Mouse (Mus musculus): ENCODE results near the gene Kcnn1.
"Not testable (repeated sequence)": the region's sequence is repeated elsewhere in the genome, so short reads cannot be mapped to it uniquely, and the experiment has no call there.

Kcnn1 gene

GRCm38 (mm10) chr8:70843214-70843773, 19.8 kb downstream of the Kcnn1 start:
- DNase-seq (ENCODE audit: extremely low spot score, low spot score), result no peak

DNA sequence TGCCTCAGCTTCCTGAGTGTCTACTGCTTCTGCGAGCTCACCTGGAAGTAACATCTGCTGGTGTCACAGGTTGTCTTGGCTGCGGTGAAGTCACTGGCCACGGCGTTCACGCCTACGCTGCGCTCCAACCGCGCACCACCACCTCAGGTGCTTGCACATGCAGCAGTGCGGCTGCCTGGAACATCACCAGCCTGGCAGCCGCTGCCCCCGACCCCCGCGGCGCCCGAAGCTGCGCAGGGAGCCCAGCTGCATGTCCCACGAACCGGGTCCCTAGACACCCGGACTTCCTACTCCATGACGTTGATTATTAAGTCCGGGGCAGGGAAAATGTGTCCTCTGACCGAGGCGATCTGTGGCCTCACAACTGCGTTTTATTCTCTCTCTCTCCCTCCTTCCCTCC, 20.6 kb downstream of the Kcnn1 start:
- no peak for DNase-seq (ENCODE audit: extremely low spot score, low spot score)

- DNase-seq (ENCODE audit: extremely low spot score, low spot score), result peak; percentile 96
These were observed 21.6 kb downstream of the Kcnn1 start for GRCm38 (mm10) chr8:70841147-70842072.

DNA sequence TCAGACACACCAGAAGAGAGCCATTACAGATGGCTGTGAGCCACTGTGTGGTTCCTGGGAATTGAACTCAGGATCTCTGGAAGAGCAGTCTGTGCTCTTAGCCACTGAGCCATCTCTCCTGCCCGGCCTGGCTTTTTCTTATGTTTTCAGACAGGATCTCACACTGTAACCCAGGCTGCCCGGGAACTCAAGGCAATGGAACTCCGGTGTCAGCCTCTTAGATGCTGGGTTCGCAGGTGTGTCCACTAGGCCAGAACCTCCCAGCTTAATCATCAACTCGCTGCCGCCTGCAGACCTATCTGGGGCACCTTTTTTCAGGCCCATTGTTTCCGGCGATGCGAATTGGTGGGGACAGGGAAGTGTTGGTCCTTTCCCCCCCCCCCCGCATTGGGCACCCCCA, 22.5 kb downstream of the Kcnn1 start:
- DNase-seq (ENCODE audit: extremely low spot score, low spot score), result no peak

DNA sequence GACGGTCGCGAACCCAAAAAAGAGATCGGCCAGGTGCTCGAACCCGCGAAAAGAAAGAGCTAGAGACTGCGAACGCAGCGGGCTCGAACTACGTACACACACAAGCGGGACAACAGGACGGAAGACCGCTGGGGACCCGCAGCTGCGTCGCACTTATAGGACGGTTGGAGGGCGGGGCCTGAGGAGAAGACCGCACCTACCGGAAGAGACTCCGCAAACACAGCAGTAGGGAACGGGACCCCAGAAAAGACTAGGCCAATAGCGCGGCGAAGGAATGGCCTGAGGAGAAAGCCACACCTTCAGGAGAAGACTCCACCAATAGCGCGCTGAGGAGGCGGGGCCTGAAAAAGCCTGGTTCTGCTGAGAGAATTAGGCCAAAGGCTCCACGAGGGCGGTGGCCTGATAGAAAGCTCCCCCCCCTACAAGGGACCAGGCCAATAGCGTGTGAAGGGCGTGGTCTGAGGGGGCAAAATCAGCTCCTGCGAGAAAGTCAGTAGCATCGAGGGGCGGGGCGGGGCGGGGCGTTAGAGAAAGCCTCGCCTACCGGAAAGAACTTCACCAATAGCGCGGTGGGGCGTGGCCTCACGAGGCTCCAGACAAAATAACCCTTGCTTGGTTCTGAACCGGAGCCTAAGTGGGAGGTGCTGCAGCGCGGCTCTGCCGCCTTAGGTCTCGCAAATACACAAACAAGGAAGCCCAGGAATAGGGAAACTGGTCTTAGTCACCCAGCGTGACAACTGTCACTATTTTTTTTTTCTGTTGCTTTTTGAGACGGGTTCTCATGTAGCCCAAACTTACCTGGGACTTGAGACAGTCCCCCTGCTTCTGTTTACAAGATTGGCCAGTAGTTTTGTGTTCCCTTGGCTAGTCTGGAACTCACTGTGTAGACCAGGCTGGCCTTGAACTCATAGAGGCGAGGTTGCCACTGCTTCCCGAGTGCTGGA, 23.4 kb downstream of the Kcnn1 start, which contains the start of gene Arrdc2:
Gene Arrdc2, minus strand, starts transcription at position 313 of the 944 bp plus-strand sequence.
- DNase-seq (ENCODE audit: extremely low spot score, low spot score), result peak; percentile 96

DNA sequence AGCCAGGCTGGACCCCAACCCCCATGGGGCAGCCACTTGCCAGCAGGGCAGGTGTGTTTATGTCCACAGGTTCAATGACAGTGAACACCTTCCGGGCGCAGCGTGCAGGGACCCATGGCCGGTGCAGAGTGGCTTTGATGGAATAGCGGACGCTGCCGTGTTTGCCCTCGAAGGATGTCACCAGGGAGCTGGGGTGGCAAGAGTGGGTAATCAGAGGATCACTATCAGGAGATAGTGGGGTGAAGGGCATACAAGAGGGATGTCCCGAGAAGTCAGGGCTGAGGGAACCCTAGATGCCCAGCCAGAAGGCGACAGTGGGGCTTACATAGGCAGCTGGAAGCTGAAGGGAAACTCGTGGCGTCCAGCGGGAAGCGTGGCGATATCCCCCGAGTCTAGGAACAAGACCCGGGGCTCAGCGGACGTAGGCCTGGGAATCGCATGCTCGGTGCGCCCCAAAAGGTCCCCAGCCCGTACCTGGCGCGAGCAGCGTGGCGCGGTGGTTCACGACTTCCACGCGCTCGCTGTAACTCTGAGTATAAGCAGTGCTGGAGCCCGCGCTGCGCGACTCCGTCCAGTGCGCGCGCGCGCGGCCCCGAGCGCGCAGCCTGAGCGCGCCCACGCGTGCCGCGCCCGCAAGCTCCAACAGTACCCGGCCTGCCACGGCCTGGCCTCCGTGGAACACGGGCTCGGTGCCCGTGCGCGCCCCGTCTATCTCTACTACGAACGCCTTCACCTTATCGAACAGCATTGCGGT, 24.2 kb downstream of the Kcnn1 start:
- DNase-seq (ENCODE audit: extremely low spot score, low spot score), result peak; percentile 41

DNA sequence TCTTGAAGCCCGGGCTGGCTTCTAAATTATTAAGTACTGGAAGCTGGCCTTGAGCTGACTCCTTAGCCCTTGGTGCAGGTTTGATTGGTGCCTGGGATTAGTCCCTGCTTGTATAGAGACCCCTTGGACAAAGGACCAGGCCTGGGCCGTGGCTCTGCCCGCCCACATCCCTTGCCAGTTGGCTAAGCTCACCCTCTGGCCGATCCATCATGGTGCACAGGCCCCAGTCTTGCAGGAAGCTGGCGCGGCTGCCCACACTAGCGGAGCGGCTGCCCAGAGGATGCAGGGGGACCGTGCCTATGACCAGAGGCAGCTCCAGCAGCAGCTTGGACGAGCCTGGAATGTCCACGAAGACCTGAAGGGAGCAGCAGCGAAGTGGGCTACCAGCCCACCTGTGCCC, 26.4 kb downstream of the Kcnn1 start:
- DNase-seq (ENCODE audit: extremely low spot score, low spot score), result no peak

- no peak for DNase-seq (ENCODE audit: extremely low spot score, low spot score)
These were observed 29.0 kb downstream of the Kcnn1 start for GRCm38 (mm10) chr8:70834071-70834470.

DNA sequence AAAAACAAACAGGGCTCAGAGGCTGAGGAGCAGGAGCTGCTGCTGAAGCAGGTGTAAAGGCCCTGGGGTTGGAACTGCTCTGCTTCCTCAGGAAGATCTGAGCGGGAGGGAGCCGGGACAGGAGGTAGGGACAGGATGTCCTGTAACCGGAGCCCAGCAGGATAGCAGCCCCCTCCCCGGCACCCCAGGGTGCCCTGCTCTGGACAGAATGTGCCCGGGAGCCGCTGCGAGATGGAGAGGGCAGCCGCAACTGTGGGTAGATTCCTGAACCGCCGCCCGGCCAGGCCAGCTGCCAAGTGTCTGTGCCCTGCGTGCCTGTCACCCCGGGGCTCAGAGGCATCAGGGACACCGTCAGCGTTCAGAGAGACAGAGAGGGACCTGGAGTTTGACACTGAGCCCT, 29.5 kb downstream of the Kcnn1 start:
- no peak for DNase-seq (ENCODE audit: extremely low spot score, low spot score)

- peak; percentile 31 for DNase-seq (ENCODE audit: extremely low spot score, low spot score)
These were observed 30.0 kb downstream of the Kcnn1 start for GRCm38 (mm10) chr8:70833018-70833482.

DNA sequence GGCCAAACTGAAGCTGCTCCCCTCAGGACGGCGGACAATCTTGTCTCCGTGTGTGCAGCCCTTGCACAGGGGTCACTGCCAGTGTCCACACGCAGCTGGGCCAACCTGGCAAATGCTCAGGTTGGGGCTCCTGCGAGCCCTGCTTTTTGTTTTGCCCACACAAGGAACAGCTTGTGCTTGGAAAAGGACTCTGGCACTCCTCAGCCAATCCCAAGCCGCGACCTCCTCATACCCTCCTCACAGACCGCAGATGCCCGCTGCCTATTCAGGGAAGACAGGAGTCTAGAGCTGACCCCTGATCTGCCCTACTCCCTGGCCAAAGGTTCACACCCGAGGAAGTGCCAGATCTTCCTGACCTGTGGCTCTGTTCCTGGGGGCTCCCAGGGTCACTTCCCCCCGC, 30.7 kb downstream of the Kcnn1 start:
- DNase-seq (ENCODE audit: extremely low spot score, low spot score), result no peak

DNA sequence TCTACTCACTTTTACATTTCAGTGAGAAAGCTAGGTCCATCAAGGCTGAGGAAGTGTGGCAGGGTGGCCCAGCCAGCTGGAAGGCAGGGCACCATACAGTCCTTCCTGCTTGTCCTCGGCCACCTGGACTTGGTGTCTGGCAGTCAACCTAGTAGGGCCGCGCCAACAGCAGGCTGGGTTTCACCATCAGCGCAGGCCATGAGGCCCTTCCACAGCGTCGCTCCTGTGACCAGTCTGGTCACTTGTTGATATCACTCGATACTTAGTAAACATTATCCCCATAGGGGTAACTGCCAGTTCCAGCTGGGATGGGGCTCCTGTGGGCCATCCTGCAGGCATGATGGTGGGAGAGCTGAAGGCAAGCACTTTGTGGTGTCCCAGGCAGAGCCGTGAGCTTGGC, 31.5 kb downstream of the Kcnn1 start:
- no peak for DNase-seq (ENCODE audit: extremely low spot score, low spot score)

- no peak for DNase-seq (ENCODE audit: extremely low spot score, low spot score)
These were observed 35.3 kb downstream of the Kcnn1 start for GRCm38 (mm10) chr8:70827796-70828195.

- DNase-seq (ENCODE audit: extremely low spot score, low spot score), result no peak
These were observed 36.0 kb downstream of the Kcnn1 start for GRCm38 (mm10) chr8:70827010-70827409.

- DNase-seq (ENCODE audit: extremely low spot score, low spot score), result no peak
These were observed 37.2 kb downstream of the Kcnn1 start for GRCm38 (mm10) chr8:70825816-70826215.

GRCm38 (mm10) chr8:70823802-70824201, 39.3 kb downstream of the Kcnn1 start:
- DNase-seq (ENCODE audit: extremely low spot score, low spot score), result no peak

DNA sequence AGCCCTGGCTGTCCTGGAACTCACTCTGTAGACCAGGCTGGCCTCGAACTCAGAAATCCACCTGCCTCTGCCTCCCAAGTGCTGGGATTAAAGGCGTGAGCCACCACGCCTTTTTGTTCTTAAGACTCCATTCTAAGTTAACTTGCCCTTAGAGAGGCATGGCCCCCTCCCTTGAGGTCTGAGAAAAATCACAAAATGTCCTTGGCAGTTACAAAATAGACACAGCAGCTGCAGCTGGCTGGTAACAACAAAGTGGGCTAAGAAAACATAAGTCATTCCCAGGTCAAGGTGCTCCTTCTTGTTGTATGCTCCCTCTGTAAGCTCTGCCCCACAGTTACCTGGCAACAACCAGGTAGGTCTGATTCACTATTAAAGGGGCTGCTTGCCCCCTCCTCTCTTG, 40.5 kb downstream of the Kcnn1 start:
- not testable (repeated sequence) for DNase-seq (ENCODE audit: extremely low spot score, low spot score)

DNA sequence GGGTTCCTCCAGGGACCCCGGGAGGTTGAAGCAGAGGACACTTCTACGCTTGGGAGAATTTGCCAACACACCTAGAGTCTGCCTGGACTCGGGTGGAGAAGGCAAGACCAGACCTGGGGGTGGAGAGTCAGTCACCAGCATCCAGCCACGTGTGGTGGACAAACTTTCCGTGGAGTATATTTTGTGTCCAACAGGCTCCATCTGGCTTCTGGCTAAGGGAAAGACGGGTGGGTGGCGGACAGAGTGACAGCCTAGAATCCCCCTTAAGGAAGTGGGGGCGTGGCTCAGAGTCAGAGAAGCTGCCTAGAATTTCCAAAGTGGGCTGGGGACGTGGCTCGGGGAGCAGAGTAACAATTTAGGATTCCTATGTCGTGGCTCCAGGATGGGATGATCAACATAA, 41.1 kb downstream of the Kcnn1 start:
- no peak for DNase-seq (ENCODE audit: extremely low spot score, low spot score)

DNA sequence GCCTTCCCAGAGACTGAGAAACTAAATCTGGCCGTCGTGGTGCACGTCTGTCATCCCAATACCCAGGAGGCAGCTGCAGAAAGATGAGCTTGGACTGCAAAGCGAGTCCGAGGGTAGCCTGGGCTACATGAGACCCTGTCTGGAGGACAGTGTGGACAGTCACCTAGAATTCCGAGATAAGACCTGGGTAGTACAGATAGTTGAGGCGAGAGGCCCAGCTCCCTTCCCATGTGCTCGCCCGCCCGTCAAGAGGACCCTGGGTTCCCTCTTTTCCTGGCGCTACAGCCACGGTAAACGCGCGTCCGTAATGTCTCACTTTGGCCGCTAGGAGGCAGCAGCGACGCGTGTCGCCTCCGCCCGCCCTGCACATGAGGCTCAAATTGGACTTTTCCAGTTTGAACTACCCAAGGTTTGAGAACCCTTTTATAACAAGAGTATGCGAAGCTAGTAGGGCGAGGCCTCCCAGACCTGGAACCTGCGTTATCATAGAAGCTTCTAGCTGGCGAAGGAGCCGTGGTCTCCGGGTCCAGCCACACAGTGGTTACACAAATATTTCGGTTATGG, 41.6 kb downstream of the Kcnn1 start:
- peak; percentile 80 for DNase-seq (ENCODE audit: extremely low spot score, low spot score)

- peak; percentile 63 for DNase-seq (ENCODE audit: extremely low spot score, low spot score)
These were observed 42.7 kb downstream of the Kcnn1 start for GRCm38 (mm10) chr8:70820101-70820935.

All from neural tube, embryonic 10.5 days (tissue).